Mouse (Mus musculus) bone marrow, adult 2 months (tissue): Measurements from ENCODE around the gene Fam120c. TPM values are rescaled to one million over a fixed set of nuclear protein-coding genes. Genes with fewer than 3 reads are reported as not detected.
"Not testable (repeated sequence)": the region's sequence is repeated elsewhere in the genome, so short reads cannot be mapped to it uniquely, and the experiment has no call there.

Source experiments
- H3K27ac ChIP-seq: fragments of 200-500 bp; 2 replicates; pipeline ENCODE4 v1.5.1; 2012; ENCODE audit warnings: low read depth, mild to moderate bottlenecking, control low read depth, inconsistent platforms, low read length; ENCODE audit not compliant: control insufficient read depth, poor library complexity, insufficient read depth
- H3K4me1 ChIP-seq: fragments of 200-500 bp; 2 replicates; pipeline ENCODE4 v1.6.1; 2011; ENCODE audit warnings: low read length; ENCODE audit not compliant: control insufficient read depth, insufficient read depth
- H3K4me3 ChIP-seq: fragments of 200-500 bp; replicated peaks from 2 replicates; pipeline ENCODE3; 2011; ENCODE audit warnings: mild to moderate bottlenecking, low read depth, low read length, control low read depth; ENCODE audit not compliant: control insufficient read depth
- CTCF ChIP-seq: fragments of 200-500 bp; IDR thresholded peaks from 2 replicates; pipeline ENCODE4 v1.5.1; 2011; ENCODE audit warnings: low read length, control low read depth; ENCODE audit not compliant: control insufficient read depth, insufficient read depth
- POLR2A ChIP-seq: fragments of 200-500 bp; IDR thresholded peaks from 2 replicates; pipeline ENCODE4 v1.6.1; 2011; ENCODE audit warnings: low read depth, mild to moderate bottlenecking, control low read depth, low read length, borderline replicate concordance; ENCODE audit not compliant: control insufficient read depth
- WGBS: fragments of 180-500 bp; shearing (Covaris S2); methylation state at CpG from one replicate; pipeline ENCODE4 v1.1.7; 2018; 5-methylcytosine and 5-hydroxymethylcytosine counted together
- polyA plus RNA-seq: library from polyadenylated mRNA; stranded (reverse); fragments of >200 nt; gene quantifications from 2 replicates; pipeline ENCODE4 v1.2.4, GENCODE M21; 2011; ENCODE audit warnings: low replicate concordance; ENCODE audit not compliant: missing spikeins, insufficient read depth, insufficient read length

Gene Fam120c
- polyA plus RNA-seq, 1 experiment = 0.65 TPM

- H3K27ac ChIP-seq = no peak overlapping the region
- H3K4me1 ChIP-seq = no peaks in the 10 kb centered on the region
- 87% methylated on average over 10 of the region's 10 CpGs for WGBS
- H3K4me3 ChIP-seq = no peak overlapping the region
- TF ChIP-seq POLR2A (no peak), CTCF (no peak)
These were observed 74.8 kb downstream of the Fam120c start for GRCm38 (mm10) chrX:151418801-151419200.

DNA sequence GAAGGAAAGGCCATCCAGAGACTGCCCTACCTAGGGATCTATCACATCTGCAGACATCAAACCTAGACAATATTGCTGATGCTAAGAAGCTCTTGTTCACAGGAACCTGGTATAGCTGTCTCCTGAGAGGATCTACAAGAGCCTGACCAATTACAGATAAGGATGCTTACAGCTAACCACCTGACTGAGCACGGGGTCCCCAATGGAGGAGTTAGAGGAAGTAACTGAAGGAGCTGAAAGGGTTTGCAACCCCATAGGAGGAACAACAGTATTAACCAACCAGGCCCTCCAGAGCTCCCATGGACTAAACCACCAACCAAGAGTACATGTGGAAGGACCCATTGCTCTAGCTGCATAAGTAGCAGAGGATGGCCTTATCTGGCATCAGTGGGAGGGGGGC, 76.8 kb downstream of the Fam120c start:
- WGBS = 35% methylated on average over 1 of the region's 1 CpGs
- no peak overlapping the region for H3K27ac ChIP-seq
- TF ChIP-seq CTCF (no peak), POLR2A (no peak)

DNA sequence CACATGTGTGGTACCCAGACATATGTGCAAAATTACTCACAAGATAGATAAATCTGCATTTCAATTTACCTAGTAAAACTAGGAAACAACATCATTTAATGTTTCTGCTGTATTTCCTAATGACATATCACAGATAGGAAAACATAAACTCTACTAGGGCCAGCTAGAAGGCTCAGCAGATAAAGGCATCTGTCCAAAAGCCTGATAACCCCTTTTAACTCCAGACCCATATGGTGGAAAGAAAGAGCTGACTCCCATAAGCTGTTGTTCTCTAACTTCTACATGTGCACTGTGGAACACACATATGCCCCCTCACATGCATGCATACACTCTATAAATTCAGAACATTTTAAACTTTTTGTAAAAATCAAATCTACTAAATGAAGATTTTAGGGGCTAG, 99.7 kb downstream of the Fam120c start:
- no peak overlapping the region for H3K4me3 ChIP-seq
- H3K27ac ChIP-seq = no peak overlapping the region
- TF ChIP-seq POLR2A = no peak
- TF ChIP-seq CTCF = no peak
- H3K4me1 ChIP-seq = no peaks in the 10 kb centered on the region

More for the DNA sequence above, 76.8 kb downstream of the Fam120c start:
- no peaks in the 10 kb centered on the region for H3K4me1 ChIP-seq
- no peak overlapping the region for H3K4me3 ChIP-seq

- H3K4me3 ChIP-seq = no peak overlapping the region
- WGBS = 79% methylated on average over 1 of the region's 1 CpGs
These were observed 100.2 kb downstream of the Fam120c start for GRCm38 (mm10) chrX:151444189-151444588.

GRCm38 (mm10) chrX:151488128-151488527, 144.2 kb downstream of the Fam120c start:
- TF ChIP-seq CTCF (no peak), POLR2A (no peak)
- 82% methylated on average over 3 of the region's 3 CpGs for WGBS
- no peak overlapping the region for H3K27ac ChIP-seq
- H3K4me1 ChIP-seq = no peaks in the 10 kb centered on the region
- no peak overlapping the region for H3K4me3 ChIP-seq

More at GRCm38 (mm10) chrX:151444189-151444588, 100.2 kb downstream of the Fam120c start:
- Histone ChIP-seq H3K27ac (no peak overlapping the region), H3K4me1 (no peaks in the 10 kb centered on the region)
- TF ChIP-seq CTCF = no peak
- TF ChIP-seq POLR2A = no peak

- not testable (repeated sequence) for H3K27ac ChIP-seq, H3K4me1 ChIP-seq, H3K4me3 ChIP-seq
- 68% methylated on average over 4 of the region's 4 CpGs for WGBS
These were observed 149.3 kb downstream of the Fam120c start for GRCm38 (mm10) chrX:151493269-151493668.

GRCm38 (mm10) chrX:151496596-151496995, 152.6 kb downstream of the Fam120c start:
- Histone ChIP-seq H3K27ac (no peak overlapping the region), H3K4me3 (no peak overlapping the region), H3K4me1 (no peaks in the 10 kb centered on the region)
- TF ChIP-seq POLR2A (no peak), CTCF (no peak)
- WGBS = 21% methylated on average over 1 of the region's 1 CpGs

- H3K4me1 ChIP-seq = no peaks in the 10 kb centered on the region
- H3K27ac ChIP-seq = no peak overlapping the region
- TF ChIP-seq CTCF (no peak), POLR2A (no peak)
- H3K4me3 ChIP-seq = no peak overlapping the region
These were observed 164.6 kb downstream of the Fam120c start for GRCm38 (mm10) chrX:151508536-151508935.

DNA sequence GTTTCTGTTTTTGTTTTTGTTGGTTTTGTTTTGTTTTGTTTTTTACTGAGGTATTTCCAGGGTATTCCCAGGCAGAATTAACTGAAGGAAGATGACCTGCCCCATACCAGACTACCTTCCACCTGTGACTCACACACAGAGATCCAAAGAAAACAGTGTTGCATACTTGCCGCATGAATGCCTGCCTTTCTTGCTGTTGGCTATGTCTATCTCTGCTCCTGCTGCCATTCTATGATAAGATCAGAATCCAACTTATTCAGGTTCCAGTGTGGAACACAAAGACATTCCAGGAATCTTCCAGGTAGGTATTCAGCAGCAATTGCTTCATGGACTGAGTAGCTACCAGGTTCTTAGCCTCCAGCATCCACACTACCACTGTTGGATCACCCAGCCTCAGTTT, 165.9 kb downstream of the Fam120c start:
- TF ChIP-seq CTCF = no peak
- TF ChIP-seq POLR2A = no peak
- 78% methylated on average over 1 of the region's 1 CpGs for whole genome bisulfite sequencing

More for the DNA sequence above, 165.9 kb downstream of the Fam120c start:
- Histone ChIP-seq H3K4me3 (no peak overlapping the region), H3K27ac (no peak overlapping the region), H3K4me1 (no peaks in the 10 kb centered on the region)
